8 mouse cellular contexts compared by ENCODE assay signal in genomic region chr8:111539422-111540076, GRCm38 (mm10). TPM values are rescaled to one million over a fixed set of nuclear protein-coding genes. Genes with fewer than 3 reads are reported as not detected.
A peak's percentile ranks its signal among the peaks of the same experiment; 100 is the strongest.
DNase-seq lines count a peak whose midpoint lies in the region; ATAC-seq and TF ChIP-seq lines count a peak whose summit lies in the region.

No protein-coding gene starts in this region.

- peak overlapping the region; percentile 76 for H3K4me2 ChIP-seq in forebrain, embryonic 13.5 days
- peak overlapping the region; percentile 61 for H3K4me2 ChIP-seq in intestine, embryonic 15.5 days (replicated peaks)
- peak overlapping the region; percentile 86 for H3K4me2 ChIP-seq in myocyte (ENCODE audit: low read depth)

- 63% methylated on average over 10 of the region's 10 CpGs for WGBS in forebrain, embryonic 13.5 days
- 56% methylated on average over 10 of the region's 10 CpGs for WGBS in intestine, embryonic 15.5 days

- H3K27ac ChIP-seq in forebrain, embryonic 13.5 days = no peak overlapping the region
- no peak overlapping the region for H3K27ac ChIP-seq in intestine, embryonic 15.5 days

- peak overlapping the region; percentile 99 for H3K4me3 ChIP-seq in forebrain, embryonic 13.5 days
- no peak overlapping the region for H3K4me3 ChIP-seq in intestine, embryonic 15.5 days (replicated peaks)
- H3K4me3 ChIP-seq in myocyte = no peak overlapping the region

- ATAC-seq in forebrain, embryonic 13.5 days = no peak
- no peak for ATAC-seq in intestine, embryonic 15.5 days
- no peak for ATAC-seq in megakaryocyte-erythroid progenitor cell, adult 5-6 weeks (replicated peaks; ENCODE audit: low FRiP score, low TSS enrichment, poor library complexity, severe bottlenecking)

- peaks cover 16% of the 10 kb centered on the region; the same call in 1 of the 2 replicates for H3K36me3 ChIP-seq in forebrain, embryonic 13.5 days (ENCODE audit: poor library complexity, severe bottlenecking)
- H3K36me3 ChIP-seq in intestine, embryonic 15.5 days = no peaks in the 10 kb centered on the region
- no peaks in the 10 kb centered on the region for H3K36me3 ChIP-seq in myocyte (ENCODE audit: control insufficient read depth, insufficient read depth)

- DNase-seq in right cerebral cortex, adult 18-20 months = peak; percentile 15
- DNase-seq in right cerebral cortex, postnatal 10 days (ENCODE audit: low spot score in 2 of 2) = no peak
- no peak for DNase-seq in right cerebral cortex, postnatal 14 days
- DNase-seq in kidney, adult 9 months = no peak

- no peak for TF ChIP-seq POLR2A in myocyte (IDR thresholded peaks at IDR 0.05; ENCODE audit: insufficient read length, low read depth)

- H3ac ChIP-seq in myocyte (ENCODE audit: control insufficient read depth, insufficient read length) = no peak overlapping the region

- peaks cover 49% of the 10 kb centered on the region for H3K4me1 ChIP-seq in forebrain, embryonic 13.5 days
- peaks cover 20% of the 10 kb centered on the region for H3K4me1 ChIP-seq in intestine, embryonic 15.5 days (replicated peaks)

- no peaks in the 10 kb centered on the region for H3K27me3 ChIP-seq in forebrain, embryonic 13.5 days
- H3K27me3 ChIP-seq in intestine, embryonic 15.5 days (replicated peaks) = no peaks in the 10 kb centered on the region
- H3K27me3 ChIP-seq in myocyte (ENCODE audit: control insufficient read depth, insufficient read depth, insufficient read length) = no peaks in the 10 kb centered on the region

- no peaks in the 10 kb centered on the region for H3K9me3 ChIP-seq in forebrain, embryonic 13.5 days (replicated peaks)
- H3K9me3 ChIP-seq in intestine, embryonic 15.5 days = no peaks in the 10 kb centered on the region

- H3K9ac ChIP-seq in forebrain, embryonic 13.5 days = peak overlapping the region; percentile 98
- peak overlapping the region; percentile 15; the same call in 1 of the 2 replicates for H3K9ac ChIP-seq in intestine, embryonic 15.5 days

- H3K79me2 ChIP-seq in myocyte (ENCODE audit: control insufficient read depth, insufficient read depth) = peaks cover 79% of the 10 kb centered on the region

TF ChIP-seq in myocyte, 11 proteins besides CTCF, POLR2A, EP300 and RAD21:
- no peak for TF ChIP-seq REST (IDR thresholded peaks at IDR 0.05; ENCODE audit: insufficient read depth, insufficient read length)
- TF ChIP-seq E2F4 (IDR thresholded peaks at IDR 0.05; ENCODE audit: insufficient read depth) = no peak
- no peak for TF ChIP-seq CEBPB (IDR thresholded peaks at IDR 0.05; ENCODE audit: insufficient read depth, poor library complexity, severe bottlenecking)
- no peak for TF ChIP-seq SRF (IDR thresholded peaks at IDR 0.05; ENCODE audit: control insufficient read depth, insufficient read length, low read depth)
- no peak for TF ChIP-seq MYOG (IDR thresholded peaks at IDR 0.05; ENCODE audit: control insufficient read depth in 1 of 3, insufficient read depth in 1 of 3, insufficient read length in 2 of 3, low read depth in 2 of 3)
- TF ChIP-seq TCF12 (IDR thresholded peaks at IDR 0.05; ENCODE audit: insufficient read depth, poor library complexity, severe bottlenecking) = no peak
- TF ChIP-seq TCF3 (IDR thresholded peaks at IDR 0.05; ENCODE audit: insufficient read length, low read depth) = no peak
- TF ChIP-seq POLR2AphosphoS2 (IDR thresholded peaks at IDR 0.05; ENCODE audit: insufficient read length, low read depth) = no peak
- no peak for TF ChIP-seq MYOD1 (IDR thresholded peaks at IDR 0.05; ENCODE audit: control insufficient read depth in 1 of 3, insufficient read length in 2 of 3, low read depth in 2 of 3)
- TF ChIP-seq USF1 (IDR thresholded peaks at IDR 0.05; ENCODE audit: low read depth) = no peak
- no peak for TF ChIP-seq MAX (IDR thresholded peaks at IDR 0.05; ENCODE audit: low read depth)

RNA-seq across cellular contexts. Expression of gene Znrf1, which starts 3.7 kb away (rescaled TPM):
- polyA plus RNA-seq in forebrain, embryonic 13.5 days (2015; fragmentation: Nextera tagmentation; extraction: Ambion mirVana) = 48.0 and 48.7 TPM in 2 replicates
- 24.6 and 26.0 TPM in 2 replicates for polyA plus RNA-seq in intestine, embryonic 15.5 days (2015; fragmentation: Nextera tagmentation; extraction: Ambion mirVana)
- polyA plus RNA-seq in myocyte (2012; fragmentation: generic; extraction: Trizol) = 39.2 TPM
- 54.1 and 55.3 TPM in 2 replicates for total RNA-seq in megakaryocyte-erythroid progenitor cell, adult 5-6 weeks (2014; fragmentation: Nextera tagmentation)
- total RNA-seq in megakaryocyte-erythroid progenitor cell, adult 5-6 weeks (2017) = 21.4 and 25.9 TPM in 2 replicates

RNA-seq across cellular contexts. Expression of gene Wdr59, which starts 17.7 kb away (rescaled TPM):
- 5.7 and 6.5 TPM in 2 replicates for polyA plus RNA-seq in forebrain, embryonic 13.5 days (2015; fragmentation: Nextera tagmentation; extraction: Ambion mirVana)
- polyA plus RNA-seq in intestine, embryonic 15.5 days (2015; fragmentation: Nextera tagmentation; extraction: Ambion mirVana) = 4.1 and 4.5 TPM in 2 replicates
- 10.2 TPM for polyA plus RNA-seq in myocyte (2012; fragmentation: generic; extraction: Trizol)
- total RNA-seq in megakaryocyte-erythroid progenitor cell, adult 5-6 weeks (2014; fragmentation: Nextera tagmentation) = 14.4 and 16.0 TPM in 2 replicates
- total RNA-seq in megakaryocyte-erythroid progenitor cell, adult 5-6 weeks (2017) = 11.9 and 14.1 TPM in 2 replicates
